Mouse (Mus musculus) layer of hippocampus, adult 18-20 months (tissue): ENCODE measurements around the gene Tagln2. TPM values are rescaled to one million over a fixed set of nuclear protein-coding genes. Genes with fewer than 3 reads are reported as not detected.
A peak's percentile ranks its signal among the peaks of the same experiment; 100 is the strongest.

Experiments
- DNase-seq, 2 experiments: peaks; one replicate each; pipeline ENCODE4 v3.0.0; 2022; ENCODE audit warnings: low spot score in 2 of 2
- long read RNA-seq: library from polyadenylated mRNA; stranded (forward); transcript quantifications from one replicate; pipeline ENCODE4 v2.0.0, GENCODE M21; 2021
- total RNA-seq, 2 experiments: library from RNA; stranded (reverse); gene quantifications; 2 replicates each; pipeline ENCODE4 v1.2.3; 2021

Gene Tagln2
- 10 to 100 TPM in 1 of 2 experiments, 1 to 10 TPM in 1; 9.2 to 11.7 TPM for total RNA-seq
- long read RNA-seq, partial matches to known transcripts = 0 of 3 reads
- long read RNA-seq, other reads (novel, unspliced or antisense) = 2 of 3 reads

DNA sequence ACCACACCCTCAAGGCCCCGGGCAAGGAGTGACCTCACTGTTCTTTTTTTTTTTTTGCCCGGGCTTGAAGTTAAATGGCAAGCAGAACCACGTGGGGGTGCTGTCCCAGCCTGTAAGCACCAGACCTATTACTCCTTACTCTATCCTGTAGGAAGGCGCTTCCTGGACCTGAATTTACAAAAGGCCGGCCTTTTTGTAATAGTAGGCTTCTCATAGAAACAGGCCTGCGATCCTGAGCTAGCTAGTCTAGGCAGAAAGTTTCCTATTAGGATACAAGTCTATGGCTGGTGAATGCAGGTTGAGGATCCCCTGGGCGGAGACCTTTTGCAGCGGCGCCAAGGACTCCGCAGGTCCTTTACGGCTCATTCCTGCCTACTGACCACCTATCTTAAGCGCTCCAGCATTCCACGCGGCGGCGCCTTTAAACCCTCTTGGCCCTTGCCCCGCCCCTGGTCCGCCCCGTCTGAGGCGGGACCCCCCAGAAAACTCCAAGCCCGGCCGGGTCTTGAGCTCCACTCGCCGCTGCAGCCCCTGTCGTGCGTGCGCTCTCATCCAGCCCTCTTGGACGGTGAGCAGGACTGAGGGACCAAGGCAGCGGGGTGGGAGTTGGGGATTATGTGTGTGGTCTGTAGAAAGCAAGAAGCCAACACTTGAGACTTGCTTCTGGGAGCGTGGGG, at the start of gene Tagln2:
Tagln2 (plus strand) TSS at position 283 of the 677 bp plus-strand sequence.
- no peak for DNase-seq

DNA sequence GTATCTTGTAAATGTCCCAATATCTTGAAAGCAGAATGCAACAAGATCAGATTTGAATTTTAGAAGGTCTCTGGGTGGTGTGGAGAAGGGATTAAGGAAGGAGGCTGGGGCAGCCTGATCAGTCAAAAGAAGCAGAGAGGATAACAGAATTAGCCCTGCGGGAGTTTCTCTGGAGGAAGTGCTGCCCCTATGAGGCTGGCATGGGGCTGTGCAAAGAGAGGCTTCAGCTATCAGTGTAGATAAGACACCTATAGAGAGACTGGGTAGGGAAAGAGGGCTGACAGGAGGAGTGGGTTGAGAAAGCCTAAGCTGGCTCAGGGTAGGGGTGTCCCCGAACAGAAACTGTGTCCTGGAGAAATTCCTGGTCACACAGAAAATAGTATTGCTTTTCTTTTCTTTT, 49.6 kb upstream of the Tagln2 start:
- no peak for DNase-seq

DNA sequence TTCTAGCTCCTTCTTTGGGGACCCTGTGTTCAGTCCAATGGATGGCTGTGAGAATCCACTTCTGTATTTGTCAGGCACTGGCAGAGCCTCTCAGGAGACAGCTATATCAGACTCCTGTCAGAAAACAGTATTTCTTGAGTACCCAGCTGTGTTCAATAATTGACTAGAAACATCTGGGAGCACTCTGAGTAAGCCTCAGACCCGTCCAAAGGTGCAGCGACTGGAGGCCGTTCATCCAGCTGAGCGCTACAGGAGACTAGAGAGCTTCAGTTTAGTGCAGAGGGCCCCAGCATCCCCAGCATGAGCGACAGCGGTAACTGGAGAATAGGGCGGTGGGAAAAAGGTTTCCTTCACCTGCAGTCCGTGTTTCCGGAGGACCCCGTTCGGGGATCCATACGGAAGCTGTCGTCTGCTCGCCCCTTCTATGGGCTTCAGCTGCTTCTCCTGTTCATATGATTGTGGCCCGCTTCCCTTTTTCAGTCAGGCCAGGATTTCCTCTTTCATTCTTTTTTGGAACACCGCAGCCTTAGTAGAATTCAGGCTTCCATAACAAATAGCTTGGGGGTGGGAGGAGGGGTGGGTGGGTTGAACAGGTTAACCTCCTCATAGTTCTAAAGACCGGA, 48.9 kb upstream of the Tagln2 start:
- DNase-seq = no peak

DNA sequence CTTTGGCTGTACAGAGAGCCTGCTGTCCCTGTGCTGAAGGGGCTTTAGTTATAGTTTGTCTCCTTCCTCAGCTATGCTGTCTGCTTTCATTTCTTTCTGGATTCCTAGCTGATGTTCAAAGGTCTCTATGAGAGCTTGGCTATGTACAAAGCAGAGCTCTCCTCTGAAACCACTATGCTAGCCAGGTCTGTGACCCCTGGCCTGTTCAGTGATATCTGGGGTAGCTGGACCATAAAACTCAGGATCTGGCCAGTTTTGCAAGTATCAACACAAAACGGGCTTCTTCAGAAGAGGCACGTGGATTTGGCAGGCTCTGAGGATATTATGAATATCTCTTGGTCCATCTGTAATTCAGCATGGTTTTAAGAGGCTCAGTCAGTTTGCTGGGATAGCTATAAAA, 46.9 kb upstream of the Tagln2 start:
- DNase-seq = no peak

DNA sequence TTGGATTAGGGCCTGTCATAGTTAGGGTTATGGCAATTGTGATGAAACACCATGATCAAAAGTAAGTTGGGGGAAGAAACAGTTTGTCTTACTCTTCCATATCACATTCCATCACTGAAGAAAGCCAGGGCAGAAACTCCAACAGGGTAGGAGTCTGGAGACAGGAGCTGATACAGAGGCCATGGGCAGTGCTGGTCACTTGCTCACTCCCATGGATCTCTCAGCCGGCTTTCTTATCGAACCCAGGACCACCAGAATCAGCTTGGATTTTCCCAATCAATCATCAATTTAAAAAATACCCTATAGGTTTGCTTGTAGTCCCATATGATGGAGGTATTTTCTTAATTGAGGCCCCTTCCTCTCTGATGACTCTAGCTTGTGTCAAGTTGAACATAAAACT, 46.0 kb upstream of the Tagln2 start:
- DNase-seq = no peak

DNA sequence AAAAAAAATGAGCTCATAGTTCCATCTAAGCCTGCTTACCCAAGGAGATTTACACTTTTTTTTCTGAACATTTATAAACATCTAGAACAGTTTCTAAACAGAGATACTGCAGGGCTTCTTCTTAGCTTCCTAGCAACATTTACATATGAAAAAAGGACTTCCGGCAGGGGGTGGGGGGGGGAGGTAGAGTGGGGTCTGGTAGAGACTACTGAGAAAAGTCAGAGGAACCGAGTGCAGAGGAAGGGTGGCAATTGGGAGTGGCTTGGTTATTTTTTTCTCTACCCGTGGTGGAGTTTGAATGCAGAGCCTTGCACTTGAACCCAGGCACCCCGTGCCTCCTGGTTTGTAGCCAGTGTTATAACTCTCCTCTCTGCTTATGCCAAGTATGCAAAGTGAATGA, 44.4 kb upstream of the Tagln2 start:
- no peak for DNase-seq

DNA sequence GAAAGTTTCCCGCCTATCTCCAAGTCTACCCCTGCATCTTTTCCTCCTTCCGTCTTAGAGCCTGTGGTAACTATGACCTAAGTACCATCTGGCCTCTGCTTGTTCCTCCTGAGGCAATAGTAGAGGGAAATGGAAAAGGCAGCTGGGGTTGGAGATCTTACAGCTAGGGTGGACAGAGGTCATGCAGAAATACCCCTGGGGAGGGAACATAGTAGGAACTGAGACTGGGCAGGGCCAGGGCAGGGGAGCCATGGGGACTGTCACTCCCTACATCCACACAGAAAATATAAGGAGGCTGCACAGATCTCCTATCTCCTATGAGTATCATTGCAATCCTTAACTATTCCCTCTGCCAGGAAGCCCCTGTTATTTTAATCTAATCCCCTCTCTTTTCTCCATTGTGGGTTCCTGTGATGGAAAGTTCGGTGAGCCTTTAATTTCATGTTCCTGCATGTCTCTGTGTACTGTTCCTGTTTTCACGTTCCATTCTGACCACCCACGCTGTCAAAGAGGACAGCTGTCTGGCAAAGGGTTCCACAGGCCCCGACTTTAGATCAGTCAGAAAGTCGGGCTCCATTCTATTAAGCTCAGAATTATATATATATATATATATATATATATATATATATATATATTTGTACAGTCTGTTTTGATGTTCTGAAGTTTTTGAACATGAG, 43.7 kb upstream of the Tagln2 start:
- DNase-seq = peak in 1 of 2 experiments; percentile 9

DNA sequence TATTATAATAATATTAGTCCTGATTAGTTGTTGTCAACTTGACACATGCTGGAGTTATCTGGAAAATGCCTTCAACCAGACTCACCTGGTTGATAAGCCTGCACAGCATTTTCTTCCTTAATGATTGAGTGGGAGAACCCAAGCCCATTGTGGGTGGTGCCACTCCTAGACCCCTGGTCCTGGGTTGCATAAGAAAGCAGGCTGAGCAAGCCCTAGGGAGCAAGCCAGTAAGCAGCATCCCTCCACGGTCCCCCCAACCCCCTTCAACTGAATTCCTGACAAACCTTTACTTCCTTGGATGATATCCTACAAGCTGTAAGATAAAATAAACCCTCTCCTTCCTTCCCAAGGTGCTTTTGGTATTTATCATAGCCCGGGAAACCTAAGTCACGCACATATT, 42.7 kb upstream of the Tagln2 start:
- no peak for DNase-seq

DNA sequence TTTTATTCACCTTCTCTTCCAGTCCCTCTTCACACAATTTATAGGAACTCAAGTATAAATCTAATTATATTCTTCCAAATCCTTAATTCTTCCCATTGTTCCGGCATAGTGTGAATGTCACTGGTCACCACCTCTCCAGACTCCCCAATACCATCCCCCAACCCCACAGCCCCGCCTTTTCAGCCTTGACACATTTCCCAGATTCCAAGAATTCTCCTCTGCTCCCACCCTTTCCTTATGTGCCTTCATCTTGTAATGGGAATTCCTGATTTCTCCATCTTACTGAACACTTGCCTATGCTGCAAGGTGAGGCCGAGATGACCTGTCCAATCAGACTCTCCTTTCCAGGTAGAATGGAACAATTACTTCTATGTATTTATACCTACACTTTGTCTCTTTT, 41.8 kb upstream of the Tagln2 start:
- no peak for DNase-seq

DNA sequence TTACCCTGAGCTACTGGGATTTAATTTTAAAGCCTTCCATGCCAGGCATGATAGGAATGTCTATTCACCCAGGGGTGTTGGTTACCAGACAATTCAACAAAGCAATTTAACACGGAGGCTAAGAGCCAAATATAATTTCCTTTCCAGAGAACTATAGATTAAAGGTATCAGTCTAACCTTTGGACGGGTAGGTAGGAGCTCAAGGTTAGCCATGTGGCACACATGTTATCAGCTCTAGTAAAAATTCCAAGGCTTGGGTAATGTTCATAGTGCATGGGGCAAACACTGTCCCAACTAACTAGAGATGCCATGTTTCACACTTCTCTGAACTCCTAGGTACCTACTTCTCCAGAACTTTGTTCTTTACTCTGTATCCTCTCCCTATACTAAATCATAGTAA, 38.2 kb upstream of the Tagln2 start:
- DNase-seq = no peak

DNA sequence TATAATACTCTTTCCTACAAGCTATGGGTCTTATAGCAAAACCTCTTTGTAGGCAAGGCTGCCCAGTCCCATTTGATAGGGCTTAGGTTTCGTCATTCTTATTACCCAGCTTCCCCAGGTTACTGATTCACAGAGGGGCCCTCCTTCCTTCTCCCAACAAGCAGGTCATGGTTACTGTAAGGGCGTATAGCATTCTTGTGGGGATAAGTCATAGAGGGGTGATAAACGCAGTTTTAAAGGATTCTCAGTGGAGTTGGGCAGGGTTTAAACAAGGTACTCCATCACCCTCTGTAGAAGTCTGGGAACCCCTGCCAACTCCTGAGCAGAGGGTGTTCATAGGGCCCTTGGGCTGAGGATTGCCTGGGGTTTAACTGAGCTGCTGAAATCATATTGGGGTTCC, 37.3 kb upstream of the Tagln2 start:
- no peak for DNase-seq

DNA sequence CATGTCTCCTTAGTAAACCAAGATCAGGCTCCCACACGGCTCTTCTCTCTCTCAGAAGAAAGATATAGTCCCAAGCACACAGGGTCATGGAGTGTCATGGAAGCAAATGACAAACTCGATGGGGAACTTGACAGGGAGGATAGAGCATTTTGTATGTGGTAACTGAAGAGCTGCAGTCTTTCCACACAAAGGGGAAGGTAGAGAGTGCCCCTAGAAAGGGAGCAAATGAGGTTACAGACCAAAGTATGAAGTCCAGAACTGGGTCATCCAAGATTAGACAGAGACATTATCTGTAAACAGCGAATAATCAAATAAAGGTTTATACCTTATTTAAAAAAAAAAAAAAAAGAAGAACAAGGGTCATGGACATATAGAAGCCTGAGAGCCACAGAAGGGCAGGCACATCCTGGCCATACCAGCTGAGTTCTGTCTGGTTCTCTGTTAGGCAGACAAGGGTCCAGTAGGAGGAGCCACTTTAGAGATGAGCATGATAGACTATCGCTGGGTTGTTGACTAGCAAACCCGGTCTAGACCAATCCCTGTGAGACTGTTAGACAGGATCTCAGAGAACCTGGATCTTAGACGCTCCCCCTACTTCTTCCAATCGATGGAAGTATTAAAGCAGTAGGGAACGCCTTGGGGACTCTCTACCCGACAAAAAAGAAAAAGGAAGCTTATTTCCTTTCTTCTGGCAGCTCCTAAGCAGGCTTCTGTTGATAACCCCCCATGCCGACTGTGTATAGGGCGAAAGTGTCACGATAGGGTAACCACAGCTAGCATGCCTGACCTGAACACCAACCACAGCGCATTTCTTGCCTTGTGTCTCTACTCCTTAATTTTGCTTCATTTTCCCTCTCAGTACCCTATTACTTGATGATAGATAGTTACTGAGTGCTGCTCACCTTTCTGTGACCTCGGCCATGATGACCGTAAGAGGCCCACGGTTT, 36.2 kb upstream of the Tagln2 start:
- no peak for DNase-seq

DNA sequence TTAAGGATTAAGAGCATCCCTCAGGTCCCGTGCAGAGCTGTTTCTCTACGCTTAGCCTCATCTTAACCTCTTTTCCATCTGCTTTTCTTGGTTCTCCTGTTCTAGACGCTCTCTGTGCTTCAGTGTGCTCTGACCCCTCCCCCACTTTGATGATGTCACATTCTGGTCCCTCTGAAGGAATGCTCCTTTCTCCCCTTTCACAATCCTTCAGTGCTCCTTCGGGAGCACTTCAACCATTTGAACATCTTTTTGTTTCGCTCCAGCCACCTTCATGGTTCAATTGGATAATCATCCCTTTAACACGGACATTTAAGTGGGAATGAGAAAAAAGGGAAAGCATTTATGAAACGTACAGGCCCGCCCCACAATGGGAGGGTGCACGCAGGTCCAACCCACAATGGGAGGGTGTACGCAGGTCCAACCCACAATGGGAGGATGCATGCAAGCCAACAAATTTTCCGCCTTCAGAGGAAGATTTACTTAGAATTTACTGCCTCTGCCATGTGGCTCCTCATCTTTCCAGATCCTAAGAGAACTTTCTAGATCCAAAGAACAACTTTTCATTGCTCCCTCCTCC, 31.5 kb upstream of the Tagln2 start:
- DNase-seq = no peak

DNA sequence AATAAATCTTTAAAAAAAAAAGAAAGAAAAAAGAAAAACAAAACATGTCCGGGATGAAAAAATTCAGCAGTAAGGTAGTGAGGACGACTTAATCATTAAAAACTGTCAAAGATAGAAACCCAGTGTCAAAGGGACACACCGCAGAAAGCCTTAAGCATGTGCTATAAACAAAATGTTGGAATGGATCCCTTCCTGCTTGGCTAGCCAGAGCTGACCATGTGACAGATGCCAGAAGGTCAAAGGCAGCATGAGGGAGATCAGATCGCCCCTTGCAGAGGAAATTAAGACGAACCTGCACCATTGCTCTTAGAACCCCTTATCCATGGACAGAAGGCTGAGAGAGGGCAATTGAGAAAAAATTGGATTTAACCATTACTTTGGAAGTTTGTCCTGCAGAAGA, 30.5 kb upstream of the Tagln2 start:
- no peak for DNase-seq

DNA sequence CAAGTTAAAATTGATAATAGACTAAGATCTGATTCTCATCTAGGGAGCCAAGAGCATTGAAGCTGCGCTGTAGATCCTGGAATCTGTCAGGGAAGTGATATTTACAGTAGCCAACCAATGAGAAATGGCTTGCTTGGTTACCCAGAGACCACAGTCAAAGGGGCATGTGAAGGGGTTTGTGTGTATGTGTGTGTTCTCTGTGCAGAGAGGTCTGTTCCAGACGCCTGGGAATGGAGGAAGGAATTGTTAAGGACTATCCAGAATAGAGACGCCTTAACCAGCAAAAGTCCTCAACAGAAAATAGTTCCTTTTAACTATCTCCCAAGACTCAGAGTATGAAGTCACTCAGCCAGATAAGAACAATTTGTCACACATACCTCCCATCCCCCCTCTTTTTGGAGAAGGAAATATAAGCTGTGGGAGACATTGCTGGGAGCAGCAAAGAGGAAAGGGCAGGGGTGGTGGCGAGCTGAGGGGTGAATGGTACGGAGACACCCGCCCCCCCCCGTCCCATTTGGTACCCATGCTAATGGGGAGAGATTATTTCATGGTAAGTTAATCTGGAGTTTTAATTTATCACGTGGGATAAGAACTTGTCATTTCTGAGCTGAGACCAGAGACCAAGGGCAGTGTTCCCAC, 29.9 kb upstream of the Tagln2 start:
- DNase-seq = no peak

DNA sequence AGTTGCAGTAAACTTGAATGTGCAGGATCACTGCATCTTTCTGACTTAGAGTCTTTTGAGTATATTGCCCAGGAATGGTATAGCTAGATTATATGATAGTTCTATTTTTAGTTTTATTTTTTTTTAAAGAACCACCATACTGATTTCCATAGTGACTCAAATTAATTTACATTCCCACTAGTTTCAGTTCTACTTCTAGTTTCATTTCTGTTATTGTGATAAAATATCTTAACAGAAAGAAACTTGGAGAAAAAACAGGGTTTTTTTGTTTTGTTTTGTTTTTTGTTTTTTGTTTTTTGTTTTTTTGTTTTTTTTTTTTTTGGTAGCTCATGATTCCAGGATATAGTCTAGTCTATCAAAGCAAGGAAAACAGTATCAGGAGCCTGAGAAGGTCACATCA, 26.9 kb upstream of the Tagln2 start:
- no peak for DNase-seq

DNA sequence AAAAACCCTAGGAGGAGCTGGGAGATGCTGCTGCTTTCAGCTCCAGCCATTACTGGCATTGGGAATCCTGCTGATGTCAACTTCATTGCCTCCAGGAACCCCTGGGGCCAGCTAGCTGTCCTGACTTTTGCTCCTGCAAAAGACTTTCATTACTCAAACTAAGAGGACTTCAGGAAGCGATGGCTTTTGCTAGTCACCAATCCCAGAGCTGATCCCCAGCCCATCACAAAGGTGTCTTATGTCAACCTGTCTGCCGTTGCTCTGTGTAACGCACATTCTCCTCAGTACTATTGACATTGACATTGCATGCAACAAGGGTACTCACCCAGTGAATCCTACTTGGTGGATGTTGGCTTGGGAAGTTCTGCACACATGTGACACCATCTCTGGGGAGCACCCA, 25.7 kb upstream of the Tagln2 start:
- DNase-seq = no peak

DNA sequence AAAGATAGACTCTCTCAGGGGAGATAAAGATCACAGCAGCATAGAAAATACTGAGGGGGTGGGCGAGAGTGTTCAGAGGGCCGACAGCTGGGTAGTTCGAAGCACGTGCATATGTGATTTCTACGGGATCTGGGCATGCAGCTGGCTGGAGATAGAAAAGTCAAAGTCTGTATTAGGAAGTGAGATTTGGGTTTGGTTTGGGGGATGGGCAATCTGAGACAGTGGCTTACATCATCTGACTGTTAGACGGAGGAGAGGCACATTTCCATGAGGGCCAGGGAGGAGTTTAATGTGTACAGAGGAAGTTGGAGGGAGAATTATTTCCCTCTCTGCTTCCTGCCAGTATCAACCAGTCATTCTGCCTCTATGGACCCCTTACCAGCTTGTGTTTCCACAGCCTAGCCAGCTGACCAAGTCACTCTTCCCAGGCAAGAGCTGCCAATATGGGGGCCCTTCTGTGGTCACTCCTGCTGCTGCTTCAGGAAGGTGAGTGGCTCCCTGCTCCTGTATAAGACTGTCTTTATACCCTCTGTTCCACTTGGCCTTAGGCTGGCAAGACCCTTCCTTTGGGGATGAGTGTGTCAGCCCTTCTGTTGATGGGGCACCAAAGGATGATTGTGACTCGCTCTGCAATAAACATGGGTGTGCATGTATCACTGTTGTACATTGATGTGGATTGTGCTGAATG, 24.6 kb upstream of the Tagln2 start, which contains the start of gene Slamf9:
Slamf9 (plus strand) TSS at position 305 of the 688 bp plus-strand sequence.
- DNase-seq = no peak

DNA sequence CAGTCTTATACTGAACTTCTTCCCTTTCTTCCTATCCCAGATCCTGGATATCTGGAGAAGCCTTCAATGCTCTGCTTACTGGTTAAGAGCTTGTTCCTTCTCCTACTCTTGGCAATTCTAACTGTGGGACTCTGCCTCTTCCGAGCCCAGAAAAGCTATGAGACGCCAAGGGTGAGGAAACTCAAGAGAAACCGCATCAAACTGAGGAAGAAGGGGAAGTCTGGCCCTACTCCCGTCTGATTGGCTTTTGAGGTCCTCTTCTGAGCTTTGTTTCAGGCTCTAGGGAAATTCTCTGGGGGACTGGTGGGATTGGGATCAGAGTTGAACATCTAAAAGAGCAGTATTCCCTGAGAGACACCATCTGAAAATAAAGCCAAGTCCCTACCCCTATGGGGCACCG, 21.8 kb upstream of the Tagln2 start:
- DNase-seq = no peak

DNA sequence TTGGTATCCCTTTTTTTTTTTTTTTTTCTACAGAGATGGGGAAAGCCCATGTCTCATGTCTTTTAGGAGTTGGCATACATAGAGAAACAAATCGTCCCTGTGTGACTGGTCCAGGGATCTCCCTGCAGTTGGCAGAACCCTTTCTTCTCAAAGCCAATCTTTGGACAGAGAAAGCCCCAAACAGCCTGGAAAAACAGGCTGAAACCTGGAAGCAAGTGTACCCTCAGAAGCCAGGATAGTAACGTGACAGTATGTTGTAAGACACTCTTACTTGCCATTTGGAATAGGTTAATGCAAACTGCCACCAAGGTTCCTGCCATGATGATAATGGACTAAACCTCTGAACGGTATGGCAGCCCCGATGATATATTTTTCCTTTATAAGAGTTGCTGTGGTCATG, 19.5 kb upstream of the Tagln2 start:
- DNase-seq = no peak
